Mouse (Mus musculus): ENCODE measurements around the gene Csl.

The Csl gene

DNA sequence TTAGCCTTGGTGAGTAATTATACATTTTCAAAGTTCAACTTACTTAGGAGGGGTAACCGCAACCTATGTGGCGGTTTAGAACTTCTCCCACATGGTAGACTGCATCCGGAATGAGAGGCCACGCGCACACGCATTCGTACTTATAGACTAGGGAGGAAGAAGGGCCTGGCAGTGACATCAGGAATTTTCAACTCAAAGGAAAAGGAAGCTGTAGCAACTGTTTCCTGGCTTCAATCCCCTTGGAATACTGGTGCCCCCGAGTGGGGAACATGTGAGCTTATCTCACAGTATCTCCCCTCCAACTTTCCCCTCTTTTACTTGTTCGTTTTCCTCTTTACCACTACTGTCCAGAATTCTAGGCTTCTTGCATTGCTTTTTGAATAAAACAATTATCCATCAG is at the start of gene Csl:
TSS of gene Csl (minus strand) at position 101 of the 400 bp plus-strand sequence.
- no peak for DNase-seq (ENCODE audit: low read depth)

DNA sequence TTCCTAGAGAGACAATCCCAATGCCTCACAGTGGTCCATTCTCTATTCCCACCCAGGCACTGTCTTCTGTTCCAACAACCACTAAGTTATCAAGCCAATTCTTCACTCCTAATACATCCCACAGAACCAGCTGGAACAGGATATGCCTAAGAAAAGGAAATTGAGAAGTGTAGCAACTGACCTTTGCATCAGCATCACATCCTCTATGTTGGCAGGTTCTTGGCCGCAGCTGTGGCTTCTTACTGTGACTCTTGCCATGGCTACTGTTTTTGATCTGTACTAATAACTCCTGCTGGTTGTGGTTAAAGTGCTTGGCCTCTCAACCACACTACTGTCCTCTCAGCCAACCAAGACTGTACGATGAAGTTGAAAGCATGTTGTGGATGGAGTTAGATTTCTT is 30.0 kb upstream of the Csl start:
- DNase-seq (ENCODE audit: low read depth): peak; percentile 42

DNA sequence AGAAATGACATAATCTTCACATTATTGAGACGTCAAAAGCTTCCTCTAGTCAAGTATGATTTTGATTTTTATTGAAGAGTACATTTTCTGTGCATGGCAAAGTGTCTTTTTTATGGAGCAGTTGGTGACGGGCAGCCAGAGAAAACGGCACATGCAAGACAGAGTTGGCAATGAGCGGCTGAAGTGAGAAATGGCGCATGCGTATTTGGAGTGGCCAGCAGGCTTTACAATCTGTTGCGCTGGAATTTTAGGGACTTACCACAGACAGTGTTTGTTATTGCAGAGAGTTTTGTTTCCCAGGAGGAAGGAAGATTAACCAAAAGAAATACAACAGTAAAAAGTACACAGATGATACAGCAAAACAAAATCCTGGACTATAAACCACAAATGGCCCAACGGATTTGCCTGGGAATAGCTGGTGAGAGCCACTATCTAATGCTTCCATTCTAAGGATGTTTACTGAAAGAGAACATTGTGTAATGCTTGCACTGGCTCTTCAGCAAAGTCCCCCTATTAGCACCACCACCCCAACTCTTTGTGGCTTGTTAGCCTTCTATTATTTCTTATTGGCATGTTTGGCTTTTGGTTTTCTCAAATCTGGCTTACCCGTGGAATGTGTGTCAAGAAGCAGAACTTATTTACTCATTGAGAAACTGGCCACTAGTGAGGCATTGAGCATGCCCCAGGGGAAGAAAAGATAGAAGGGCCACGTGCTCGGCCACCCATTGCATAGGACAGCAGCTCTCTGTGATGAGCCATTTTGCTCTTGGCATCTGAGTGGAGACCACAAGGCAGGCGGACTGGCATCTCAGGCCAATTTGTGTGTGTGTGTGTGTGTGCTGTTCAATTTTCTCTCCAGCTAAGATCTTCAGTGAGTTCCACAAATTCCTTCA is 15.0 kb upstream of the Csl start:
- no peak for DNase-seq (ENCODE audit: low read depth)

DNA sequence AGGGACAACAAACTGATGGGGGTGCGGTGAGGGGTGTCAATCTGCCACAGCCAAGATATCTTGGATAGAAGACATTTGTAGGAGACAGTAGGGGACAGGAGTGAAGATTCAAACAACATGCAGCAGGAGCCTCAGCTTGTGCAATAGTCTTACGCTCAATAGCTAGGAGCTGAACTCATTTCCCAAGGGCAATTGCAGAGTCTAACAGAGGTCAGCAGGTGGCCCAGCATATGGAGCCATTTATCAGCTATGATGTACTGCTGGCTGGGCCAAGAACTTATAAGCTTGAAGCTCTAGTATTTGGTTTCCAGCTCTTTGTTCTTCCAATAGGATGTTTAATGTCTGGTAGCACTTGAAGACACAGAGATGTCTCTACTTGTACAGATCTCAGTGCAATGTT is 9.3 kb downstream of the Csl start:
- no peak for DNase-seq (ENCODE audit: low read depth)

DNA sequence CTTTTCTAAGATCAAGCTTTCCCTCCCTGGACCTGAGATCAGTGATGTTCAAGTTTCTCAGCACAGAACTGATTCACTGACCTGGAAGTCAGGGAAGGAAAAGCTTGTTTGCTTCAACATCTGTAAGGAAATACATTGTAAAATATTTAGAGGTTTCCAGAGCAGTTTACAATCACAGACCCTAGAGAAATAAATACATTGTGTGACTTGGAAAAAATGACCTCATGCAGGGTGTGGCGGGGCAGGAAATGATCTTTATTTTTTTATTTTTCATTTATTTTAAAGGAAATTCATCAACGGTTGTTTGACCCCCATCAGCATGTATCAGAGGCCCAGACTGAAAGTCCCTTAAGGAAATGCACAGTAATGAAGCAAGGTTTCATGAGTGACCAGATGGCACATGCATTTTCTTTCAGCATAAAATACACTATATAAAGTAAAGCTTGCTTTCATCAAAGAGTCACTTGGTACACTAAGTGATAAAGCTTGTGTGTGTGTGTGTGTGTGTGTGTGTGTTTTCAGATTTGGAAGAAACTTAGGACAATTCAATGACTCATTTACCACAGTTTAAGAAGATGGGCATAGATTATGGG is 10.7 kb downstream of the Csl start:
- no peak for DNase-seq (ENCODE audit: low read depth)

DNA sequence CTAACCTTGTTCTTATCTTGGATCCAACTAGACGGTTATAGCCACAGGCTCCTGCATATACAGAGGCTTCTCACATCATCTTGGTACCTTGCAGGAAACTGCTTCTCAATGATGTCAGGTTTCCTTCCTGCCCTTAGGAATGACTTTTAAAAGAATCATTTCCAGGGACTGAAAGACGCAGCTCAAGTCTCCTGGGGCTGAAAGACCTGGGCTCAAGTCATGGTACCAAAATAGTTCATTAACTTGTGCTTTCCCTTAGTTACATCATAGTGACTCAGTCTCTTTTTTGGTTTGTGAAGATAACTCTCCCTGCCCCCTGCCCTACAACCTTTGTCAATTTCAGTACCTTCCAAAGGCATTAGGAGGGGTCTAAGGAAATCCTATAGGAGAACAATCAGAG is 11.4 kb downstream of the Csl start:
- no peak for DNase-seq (ENCODE audit: low read depth)

DNA sequence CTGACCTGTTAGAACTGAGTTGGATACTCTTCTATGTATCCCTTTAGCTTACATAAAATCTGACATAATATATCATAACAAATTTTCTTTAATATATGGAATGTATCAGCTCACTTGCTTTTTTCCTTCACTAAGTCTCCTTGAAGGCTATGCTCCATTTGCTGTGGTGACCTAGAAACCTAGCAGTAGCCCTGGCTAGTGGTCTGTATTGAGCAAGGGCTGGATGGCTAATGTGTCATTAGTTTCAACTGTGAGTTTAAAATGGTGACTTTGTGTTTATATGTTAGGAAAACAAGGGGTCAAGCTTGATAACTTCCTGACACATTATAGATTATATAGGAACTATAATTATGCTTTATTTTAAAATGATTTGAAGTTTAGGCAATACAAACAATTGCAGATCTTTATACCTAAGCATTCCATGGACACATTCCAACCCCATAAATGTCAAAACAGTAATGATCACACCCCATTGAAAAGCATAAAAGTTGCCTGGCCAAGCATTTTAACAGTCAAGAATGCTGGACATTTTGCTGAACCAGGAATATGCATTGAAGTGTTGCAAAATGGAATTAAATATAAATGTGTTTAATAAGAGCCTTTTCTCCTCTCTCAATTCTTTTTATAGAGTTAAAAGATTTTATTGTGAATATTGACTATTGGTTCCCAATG is 17.7 kb downstream of the Csl start:
- no peak for DNase-seq (ENCODE audit: low read depth)

DNA sequence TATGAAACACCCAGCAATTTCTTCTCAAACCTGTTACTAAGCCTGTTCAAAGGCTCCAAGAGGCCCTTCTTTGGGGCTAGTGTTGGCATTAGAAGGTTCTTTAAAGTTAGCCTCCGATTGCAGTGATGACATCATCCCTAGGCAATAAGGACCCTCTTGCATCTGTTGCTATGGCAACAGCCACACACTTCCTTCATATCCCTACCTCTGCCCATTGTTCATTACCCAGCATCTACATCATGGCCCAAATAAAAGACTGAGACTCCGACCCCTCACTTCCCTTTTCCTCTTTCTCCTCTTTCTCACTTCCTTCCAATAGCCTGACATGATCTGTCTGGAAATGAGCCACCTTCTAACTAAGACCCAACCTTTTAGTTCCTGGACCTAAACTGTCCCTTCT is 46.3 kb downstream of the Csl start:
- DNase-seq (ENCODE audit: low read depth): no peak

DNA sequence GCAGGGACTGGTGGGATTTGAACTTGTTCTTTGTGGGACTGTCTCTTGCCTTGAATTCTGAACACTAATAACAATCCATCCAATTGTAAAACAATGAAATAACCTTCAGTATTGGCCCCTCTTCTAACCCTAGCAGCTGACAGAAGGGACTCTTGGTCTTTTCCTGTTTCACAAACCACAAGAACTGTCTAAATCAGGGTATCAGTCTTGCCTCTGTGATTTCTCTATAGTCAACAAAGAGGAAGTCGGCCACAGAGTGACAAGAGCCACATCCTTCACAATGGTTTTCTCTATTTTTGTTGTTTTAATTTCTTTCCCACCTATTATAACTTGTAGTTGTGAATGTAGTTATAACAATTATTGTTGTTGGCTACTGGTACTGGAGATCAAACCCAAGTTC is 47.9 kb downstream of the Csl start:
- no peak for DNase-seq (ENCODE audit: low read depth)

All from fibroblast of lung, adult 2 months (primary cell).